Mouse (Mus musculus): ENCODE measurements at regions not wholly inside any gene's neighbourhood (a gene's known extent, or its start where the extent isn't known, plus 50 kb on each side); places are given as distances from the start of the nearest gene placed in this dataset.

DNA sequence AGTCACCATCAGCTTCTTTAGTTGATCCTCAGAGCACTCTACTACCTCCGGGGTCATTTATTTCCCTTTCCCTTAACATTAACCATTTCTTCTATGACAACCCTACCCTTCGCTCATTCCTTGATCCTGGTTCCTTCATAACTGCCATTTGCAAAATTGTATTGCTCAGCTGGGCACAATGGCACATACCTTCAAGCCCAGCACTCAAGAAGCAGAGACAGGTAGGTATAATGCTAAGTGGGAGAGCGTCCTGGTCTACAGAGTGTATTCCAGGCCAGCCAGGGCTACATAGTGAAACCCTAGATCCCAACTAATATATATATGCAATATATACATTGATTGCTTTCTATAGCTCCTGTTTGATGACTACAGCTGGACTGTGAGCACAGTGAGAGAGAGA, 189.5 kb upstream of the Klf3 start:
- H3K9ac ChIP-seq (ENCODE audit: low read depth, poor library complexity, severe bottlenecking): no peak overlapping the region
- H3K4me3 ChIP-seq (ENCODE audit: low read depth, low read length): no peak overlapping the region
- peaks cover 5% of the 10 kb centered on the region for H3K9me3 ChIP-seq (replicated peaks; ENCODE audit: control insufficient read depth, insufficient read depth, low read length, poor library complexity, severe bottlenecking)
- H3K27me3 ChIP-seq (ENCODE audit: control insufficient read depth, insufficient read depth, low read length, poor library complexity, severe bottlenecking): no peaks in the 10 kb centered on the region
- peaks cover 3% of the 10 kb centered on the region for H3K4me1 ChIP-seq (ENCODE audit: control insufficient read depth, insufficient read depth, low read length)
- H3K36me3 ChIP-seq (ENCODE audit: control insufficient read depth, insufficient read depth, low read length, poor library complexity, severe bottlenecking): no peaks in the 10 kb centered on the region
- TF ChIP-seq EP300 (IDR thresholded peaks at IDR 0.05; ENCODE audit: insufficient read depth, low read depth, low read length): no peak
- no peak overlapping the region for H3K27ac ChIP-seq (ENCODE audit: insufficient read depth, low read length)

DNA sequence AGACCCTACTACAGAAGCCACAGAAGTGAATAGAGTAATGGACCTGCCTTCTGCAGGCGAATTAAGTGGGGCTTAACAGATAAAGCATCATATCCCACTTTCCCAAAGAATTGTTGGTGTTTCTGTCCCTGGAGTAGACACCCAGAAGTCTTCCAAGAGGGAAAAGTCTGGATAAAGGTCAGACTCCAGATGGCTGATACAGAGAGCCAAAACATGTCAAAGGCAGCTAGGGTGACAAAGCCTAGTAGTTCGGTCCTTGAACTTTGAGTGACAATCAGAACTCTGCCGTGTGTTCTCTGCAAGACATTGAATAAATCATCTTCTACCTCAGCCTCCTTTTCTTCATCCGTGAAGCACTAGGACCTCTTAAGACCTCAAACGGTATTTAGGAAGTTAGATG, 185.1 kb upstream of the Klf3 start:
- Histone ChIP-seq H3K36me3 (ENCODE audit: control insufficient read depth, insufficient read depth, low read length, poor library complexity, severe bottlenecking) (no peaks in the 10 kb centered on the region), H3K27me3 (ENCODE audit: control insufficient read depth, insufficient read depth, low read length, poor library complexity, severe bottlenecking) (no peaks in the 10 kb centered on the region), H3K4me3 (ENCODE audit: low read depth, low read length) (no peak overlapping the region), H3K27ac (ENCODE audit: insufficient read depth, low read length) (no peak overlapping the region), H3K4me1 (ENCODE audit: control insufficient read depth, insufficient read depth, low read length) (peaks cover 2% of the 10 kb centered on the region), H3K9me3 (replicated peaks; ENCODE audit: control insufficient read depth, insufficient read depth, low read length, poor library complexity, severe bottlenecking) (no peaks in the 10 kb centered on the region; the same call in 1 of the 2 replicates), H3K9ac (ENCODE audit: low read depth, poor library complexity, severe bottlenecking) (no peak overlapping the region)
- TF ChIP-seq POLR2A (IDR thresholded peaks at IDR 0.05; ENCODE audit: insufficient read depth, low read length) (no peak), CTCF (IDR thresholded peaks at IDR 0.05; ENCODE audit: low read depth, low read length) (no peak), EP300 (IDR thresholded peaks at IDR 0.05; ENCODE audit: insufficient read depth, low read depth, low read length) (no peak)

DNA sequence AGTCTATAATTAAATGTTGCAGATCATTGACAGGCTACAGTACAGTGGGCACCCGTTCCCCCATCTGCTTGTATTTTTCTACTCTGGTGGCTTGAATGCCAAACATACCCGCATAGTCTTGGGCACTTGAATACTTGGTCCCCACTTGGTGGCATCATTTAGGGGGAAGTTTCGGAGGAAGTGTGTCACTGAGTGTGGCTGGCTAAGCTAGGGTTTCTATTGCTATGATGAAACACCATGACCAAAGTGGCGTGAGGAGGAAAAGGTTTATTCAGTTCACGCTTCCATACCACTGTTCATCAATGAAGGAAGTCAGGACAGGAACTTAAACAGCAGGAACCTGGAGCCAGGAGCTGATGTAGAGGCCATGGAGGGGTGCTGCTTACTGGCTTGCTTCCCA, 183.4 kb upstream of the Klf3 start:
- H3K27ac ChIP-seq (ENCODE audit: insufficient read depth, low read length): no peak overlapping the region
- no peaks in the 10 kb centered on the region for H3K27me3 ChIP-seq (ENCODE audit: control insufficient read depth, insufficient read depth, low read length, poor library complexity, severe bottlenecking)
- no peak overlapping the region for H3K4me3 ChIP-seq (ENCODE audit: low read depth, low read length)
- peaks cover 5% of the 10 kb centered on the region for H3K4me1 ChIP-seq (ENCODE audit: control insufficient read depth, insufficient read depth, low read length)
- TF ChIP-seq CTCF (IDR thresholded peaks at IDR 0.05; ENCODE audit: low read depth, low read length) (no peak), EP300 (IDR thresholded peaks at IDR 0.05; ENCODE audit: insufficient read depth, low read depth, low read length) (no peak), POLR2A (IDR thresholded peaks at IDR 0.05; ENCODE audit: insufficient read depth, low read length) (no peak)
- H3K36me3 ChIP-seq (ENCODE audit: control insufficient read depth, insufficient read depth, low read length, poor library complexity, severe bottlenecking): no peaks in the 10 kb centered on the region
- H3K9me3 ChIP-seq (replicated peaks; ENCODE audit: control insufficient read depth, insufficient read depth, low read length, poor library complexity, severe bottlenecking): no peaks in the 10 kb centered on the region; the same call in 1 of the 2 replicates
- H3K9ac ChIP-seq (ENCODE audit: low read depth, poor library complexity, severe bottlenecking): no peak overlapping the region

DNA sequence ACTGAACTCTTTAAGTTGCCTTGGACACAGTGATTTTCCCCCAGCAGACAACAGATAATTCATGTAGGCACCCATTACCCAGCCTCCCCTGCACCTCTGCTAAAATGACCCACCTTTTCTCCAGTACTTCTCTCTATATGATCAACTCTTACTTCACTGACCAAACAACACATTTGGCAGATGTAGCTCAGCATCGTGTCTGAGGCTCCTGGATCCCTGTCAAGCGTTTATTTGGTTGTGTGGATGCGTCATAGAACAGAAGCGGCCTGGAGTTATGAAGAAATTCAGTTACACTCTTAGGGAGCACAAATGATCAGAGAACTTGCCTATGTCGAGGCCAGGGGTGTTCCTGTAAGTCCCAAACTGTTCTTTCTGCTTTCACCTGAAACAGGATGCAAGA, 182.5 kb upstream of the Klf3 start:
- TF ChIP-seq CTCF (IDR thresholded peaks at IDR 0.05; ENCODE audit: low read depth, low read length) (no peak), POLR2A (IDR thresholded peaks at IDR 0.05; ENCODE audit: insufficient read depth, low read length) (no peak), EP300 (IDR thresholded peaks at IDR 0.05; ENCODE audit: insufficient read depth, low read depth, low read length) (no peak)
- no peaks in the 10 kb centered on the region; the same call in 1 of the 2 replicates for H3K9me3 ChIP-seq (replicated peaks; ENCODE audit: control insufficient read depth, insufficient read depth, low read length, poor library complexity, severe bottlenecking)
- peaks cover 5% of the 10 kb centered on the region for H3K4me1 ChIP-seq (ENCODE audit: control insufficient read depth, insufficient read depth, low read length)
- H3K36me3 ChIP-seq (ENCODE audit: control insufficient read depth, insufficient read depth, low read length, poor library complexity, severe bottlenecking): no peaks in the 10 kb centered on the region
- H3K9ac ChIP-seq (ENCODE audit: low read depth, poor library complexity, severe bottlenecking): no peak overlapping the region
- H3K27me3 ChIP-seq (ENCODE audit: control insufficient read depth, insufficient read depth, low read length, poor library complexity, severe bottlenecking): no peaks in the 10 kb centered on the region
- H3K27ac ChIP-seq (ENCODE audit: insufficient read depth, low read length): no peak overlapping the region
- H3K4me3 ChIP-seq (ENCODE audit: low read depth, low read length): no peak overlapping the region

DNA sequence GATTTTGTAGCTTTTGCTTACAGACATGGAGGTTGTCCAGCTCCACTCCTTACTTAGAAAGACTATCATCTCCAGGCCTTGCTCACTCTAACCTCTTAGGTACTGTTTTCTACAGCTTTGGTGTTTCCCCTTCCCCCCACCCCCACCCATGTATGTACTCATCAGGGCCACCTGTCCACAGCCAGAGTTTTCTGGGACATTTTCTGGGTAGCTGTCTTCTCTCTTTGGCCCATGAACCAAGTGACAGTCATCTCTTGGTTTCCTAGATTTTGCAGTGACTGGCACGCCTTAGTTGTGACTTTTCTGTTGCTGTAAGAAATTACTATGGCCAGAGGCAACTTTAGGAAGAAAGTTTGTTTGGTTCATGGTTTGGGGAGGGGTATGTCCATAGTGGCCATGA, 181.8 kb upstream of the Klf3 start:
- TF ChIP-seq EP300 (IDR thresholded peaks at IDR 0.05; ENCODE audit: insufficient read depth, low read depth, low read length) (no peak), POLR2A (IDR thresholded peaks at IDR 0.05; ENCODE audit: insufficient read depth, low read length) (no peak), CTCF (IDR thresholded peaks at IDR 0.05; ENCODE audit: low read depth, low read length) (no peak)
- H3K9me3 ChIP-seq (replicated peaks; ENCODE audit: control insufficient read depth, insufficient read depth, low read length, poor library complexity, severe bottlenecking): no peaks in the 10 kb centered on the region; the same call in 1 of the 2 replicates
- no peak overlapping the region for H3K4me3 ChIP-seq (ENCODE audit: low read depth, low read length)
- no peak overlapping the region for H3K9ac ChIP-seq (ENCODE audit: low read depth, poor library complexity, severe bottlenecking)
- no peaks in the 10 kb centered on the region for H3K27me3 ChIP-seq (ENCODE audit: control insufficient read depth, insufficient read depth, low read length, poor library complexity, severe bottlenecking)
- H3K27ac ChIP-seq (ENCODE audit: insufficient read depth, low read length): no peak overlapping the region
- no peaks in the 10 kb centered on the region for H3K36me3 ChIP-seq (ENCODE audit: control insufficient read depth, insufficient read depth, low read length, poor library complexity, severe bottlenecking)
- H3K4me1 ChIP-seq (ENCODE audit: control insufficient read depth, insufficient read depth, low read length): peaks cover 5% of the 10 kb centered on the region

DNA sequence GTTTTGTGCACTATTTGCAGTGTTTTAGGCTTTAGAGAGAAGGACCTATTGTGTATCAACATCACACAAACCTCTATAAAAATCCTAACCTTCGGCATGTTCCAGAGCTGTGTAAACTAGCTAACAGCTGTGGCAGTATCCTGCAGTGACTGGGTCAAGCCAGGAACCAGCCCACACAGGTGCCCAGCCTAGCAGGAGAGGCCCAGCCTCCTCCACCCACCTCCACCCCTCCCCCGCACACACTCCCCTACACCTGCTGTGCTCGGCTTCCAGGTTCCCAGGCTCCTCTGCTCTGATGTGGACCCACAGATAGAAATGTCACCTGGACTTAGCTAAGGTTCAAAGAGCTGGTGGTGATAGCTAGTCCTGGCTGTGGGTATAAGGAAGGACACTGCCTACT, 179.5 kb upstream of the Klf3 start:
- TF ChIP-seq EP300 (IDR thresholded peaks at IDR 0.05; ENCODE audit: insufficient read depth, low read depth, low read length) (peak; percentile 79; the same call in 1 of the 2 replicates), CTCF (IDR thresholded peaks at IDR 0.05; ENCODE audit: low read depth, low read length) (no peak)
- Histone ChIP-seq H3K9ac (ENCODE audit: low read depth, poor library complexity, severe bottlenecking) (no peak overlapping the region), H3K36me3 (ENCODE audit: control insufficient read depth, insufficient read depth, low read length, poor library complexity, severe bottlenecking) (no peaks in the 10 kb centered on the region), H3K27me3 (ENCODE audit: control insufficient read depth, insufficient read depth, low read length, poor library complexity, severe bottlenecking) (no peaks in the 10 kb centered on the region), H3K4me3 (ENCODE audit: low read depth, low read length) (no peak overlapping the region), H3K27ac (ENCODE audit: insufficient read depth, low read length) (peak overlapping the region; percentile 53), H3K9me3 (replicated peaks; ENCODE audit: control insufficient read depth, insufficient read depth, low read length, poor library complexity, severe bottlenecking) (no peaks in the 10 kb centered on the region), H3K4me1 (ENCODE audit: control insufficient read depth, insufficient read depth, low read length) (peaks cover 5% of the 10 kb centered on the region)

Measured in ES-Bruce4 (cell line).